Mouse (Mus musculus) lung, postnatal 0 days (tissue): ENCODE measurements at regions not wholly inside any gene's neighbourhood (a gene's known extent, or its start where the extent isn't known, plus 50 kb on each side); places are given as distances from the start of the nearest gene placed in this dataset.

Experiments used
- ATAC-seq: fragments of 200-750 bp; cut with Nextera tagmentation; 2 replicates; pipeline ENCODE4 v1.8.0; 2017; ENCODE audit warnings: moderate library complexity
- DNase-seq: peaks from one replicate; pipeline ENCODE4 v3.0.0-alpha.2; 2016; ENCODE audit warnings: low spot score
- H3K27ac ChIP-seq: fragments of 300-500 bp; sonication (generic); 2 replicates; pipeline ENCODE4 v1.5.1; 2014; ENCODE audit warnings: antibody characterized with exemption, mild to moderate bottlenecking, low read length, mixed read lengths
- H3K27me3 ChIP-seq: fragments of 300-500 bp; sonication (generic); replicated peaks from 2 replicates; pipeline ENCODE4 v1.6.1; 2014; ENCODE audit warnings: low read length, mixed read lengths; ENCODE audit not compliant: insufficient read depth
- H3K36me3 ChIP-seq: fragments of 300-500 bp; sonication (generic); 2 replicates; pipeline ENCODE4 v1.6.1; 2014; ENCODE audit warnings: low read length, mixed read lengths; ENCODE audit not compliant: insufficient read depth
- H3K4me1 ChIP-seq: fragments of 300-500 bp; sonication (generic); 2 replicates; pipeline ENCODE4 v1.6.1; 2014; ENCODE audit warnings: antibody characterized with exemption, low read depth, low read length, mixed read lengths; ENCODE audit not compliant: insufficient read depth
- H3K4me2 ChIP-seq: fragments of 300-500 bp; sonication (generic); replicated peaks from 2 replicates; pipeline ENCODE4 v1.6.1; 2014; ENCODE audit warnings: low read depth, mild to moderate bottlenecking, low read length, moderate library complexity, mixed read lengths
- H3K4me3 ChIP-seq: fragments of 300-500 bp; sonication (generic); 2 replicates; pipeline ENCODE4 v1.5.1; 2014; ENCODE audit warnings: low read depth, low read length
- H3K9ac ChIP-seq: fragments of 300-500 bp; sonication (generic); replicated peaks from 2 replicates; pipeline ENCODE4 v1.6.1; 2014; ENCODE audit warnings: low read depth, mild to moderate bottlenecking
- H3K9me3 ChIP-seq: fragments of 300-500 bp; sonication (generic); 2 replicates; pipeline ENCODE4 v1.6.1; 2016; ENCODE audit warnings: low read length, mixed read lengths
- CTCF ChIP-seq: IDR thresholded peaks from 2 replicates; pipeline ENCODE4 v1.5.1; 2016; ENCODE audit warnings: antibody characterized with exemption, mild to moderate bottlenecking
- EP300 ChIP-seq: IDR thresholded peaks from 2 replicates; pipeline ENCODE4 v1.6.1; 2016; ENCODE audit warnings: antibody characterized with exemption, mild to moderate bottlenecking, control low read depth
- WGBS: fragments of 180-500 bp; shearing (Covaris S2); extraction: QIAGEN DNeasy Blood & Tissue Kit; methylation state at CpG from one replicate; pipeline ENCODE4 v1.1.7; 2014; 5-methylcytosine and 5-hydroxymethylcytosine counted together

DNA sequence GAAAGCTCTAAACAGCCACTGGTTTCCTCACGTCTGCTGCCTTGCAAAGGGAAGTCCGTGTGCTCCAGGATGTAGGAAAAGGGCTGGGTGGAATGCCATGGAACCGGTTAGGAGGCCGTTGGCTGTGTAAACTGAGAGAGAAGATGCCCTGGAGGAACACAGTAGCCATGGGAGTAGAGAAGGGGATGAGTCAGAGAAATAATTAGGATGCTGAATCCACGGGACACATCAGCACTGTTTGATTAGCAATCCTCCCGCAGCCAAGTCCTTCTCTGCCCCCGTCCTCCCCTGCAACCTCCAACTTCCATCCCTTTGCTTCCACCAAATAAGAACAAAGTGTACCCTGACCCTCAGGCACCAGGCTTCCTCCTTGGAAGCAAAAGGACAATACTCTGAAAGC lies 532.4 kb upstream of the Tmpo start:
- H3K9ac ChIP-seq, result no peak overlapping the region
- no peak overlapping the region for H3K4me2 ChIP-seq
- 35% methylated on average over 7 of the region's 7 CpGs for WGBS
- no peaks in the 10 kb centered on the region for H3K4me1 ChIP-seq
- H3K4me3 ChIP-seq, result no peak overlapping the region
- ATAC-seq (no peak), DNase-seq (peak; percentile 7)
- H3K27me3 ChIP-seq, result no peaks in the 10 kb centered on the region
- TF ChIP-seq EP300 (no peak), CTCF (no peak)
- H3K9me3 ChIP-seq, result no peaks in the 10 kb centered on the region
- no peaks in the 10 kb centered on the region for H3K36me3 ChIP-seq
- no peak overlapping the region for H3K27ac ChIP-seq

DNA sequence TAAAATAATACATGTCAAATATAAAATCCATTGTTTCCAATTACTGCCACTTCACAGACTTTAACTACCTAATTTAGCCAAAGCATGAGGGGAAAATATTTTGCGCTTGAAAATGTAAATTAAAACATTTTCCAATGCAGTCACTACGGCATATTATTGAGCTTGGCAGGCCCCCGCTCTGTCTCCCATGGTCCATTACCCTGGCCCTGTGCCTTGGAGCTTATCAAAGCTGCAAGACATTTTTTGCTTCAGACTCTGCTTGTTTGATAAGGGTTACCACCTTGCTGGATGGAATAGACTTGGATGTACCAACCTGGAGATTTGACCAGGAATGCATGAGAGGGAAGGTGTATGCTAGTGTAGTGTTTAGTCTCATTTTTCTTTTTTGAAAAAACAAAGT lies 525.7 kb upstream of the Tmpo start:
- H3K4me3 ChIP-seq, result no peak overlapping the region
- no peaks in the 10 kb centered on the region for H3K36me3 ChIP-seq
- no peak overlapping the region for H3K4me2 ChIP-seq
- no peak for ATAC-seq
- 95% methylated on average over 3 of the region's 3 CpGs for WGBS
- no peak for DNase-seq
- no peaks in the 10 kb centered on the region for H3K9me3 ChIP-seq
- no peak overlapping the region for H3K27ac ChIP-seq
- no peaks in the 10 kb centered on the region for H3K4me1 ChIP-seq
- no peaks in the 10 kb centered on the region for H3K27me3 ChIP-seq
- TF ChIP-seq CTCF (no peak), EP300 (no peak)
- H3K9ac ChIP-seq, result no peak overlapping the region

DNA sequence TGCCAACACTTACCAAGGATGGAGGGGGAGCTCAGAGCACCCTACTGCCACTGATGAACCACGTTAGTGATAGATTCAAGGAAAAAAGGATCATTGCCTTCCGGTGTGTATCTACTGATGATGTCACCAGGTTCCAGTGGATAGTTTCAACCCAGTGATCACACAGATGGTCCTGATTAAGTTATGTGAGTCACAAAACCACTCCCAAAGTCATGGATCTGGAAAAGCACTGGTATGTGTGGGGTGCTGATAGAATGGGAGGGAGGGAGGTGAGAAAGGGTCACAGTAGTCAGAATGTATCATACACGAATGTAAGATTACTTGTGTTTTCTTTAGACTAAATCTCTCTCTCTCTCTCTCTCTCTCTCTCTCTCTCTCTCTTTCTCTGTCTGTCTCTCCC lies 523.6 kb upstream of the Tmpo start:
- 48% methylated on average over 3 of the region's 3 CpGs for WGBS
- no peaks in the 10 kb centered on the region for H3K4me1 ChIP-seq
- H3K36me3 ChIP-seq, result no peaks in the 10 kb centered on the region
- no peaks in the 10 kb centered on the region for H3K9me3 ChIP-seq
- no peak overlapping the region for H3K9ac ChIP-seq
- no peak overlapping the region for H3K4me3 ChIP-seq
- ATAC-seq (no peak), DNase-seq (no peak)
- TF ChIP-seq EP300 (no peak), CTCF (no peak)
- no peak overlapping the region for H3K27ac ChIP-seq
- no peak overlapping the region for H3K4me2 ChIP-seq
- no peaks in the 10 kb centered on the region for H3K27me3 ChIP-seq

DNA sequence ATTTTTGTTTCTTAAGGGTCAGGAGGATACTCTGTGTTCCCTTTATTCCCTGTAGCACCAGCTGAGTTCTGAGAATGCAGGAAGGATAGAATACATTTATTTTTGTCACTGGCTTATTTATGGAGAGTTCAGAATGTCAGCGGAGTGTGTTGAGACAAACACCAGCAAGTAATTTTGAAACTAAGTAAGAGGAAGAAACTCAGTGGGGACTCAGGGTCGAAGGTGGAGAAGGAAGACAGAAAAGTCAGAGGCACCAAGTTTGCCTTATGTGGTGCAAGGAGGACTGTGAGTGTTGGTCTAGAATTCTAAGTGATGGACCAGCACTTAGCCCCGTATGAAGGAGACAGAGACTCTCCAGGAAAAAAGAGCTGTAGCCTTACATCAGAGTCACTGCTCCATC lies 520.7 kb upstream of the Tmpo start:
- Histone ChIP-seq H3K4me2 (no peak overlapping the region), H3K4me3 (no peak overlapping the region), H3K27ac (no peak overlapping the region), H3K4me1 (no peaks in the 10 kb centered on the region), H3K9me3 (no peaks in the 10 kb centered on the region), H3K36me3 (no peaks in the 10 kb centered on the region), H3K27me3 (no peaks in the 10 kb centered on the region), H3K9ac (no peak overlapping the region)
- 68% methylated on average over 3 of the region's 3 CpGs for WGBS
- ATAC-seq (no peak), DNase-seq (no peak)
- TF ChIP-seq CTCF (no peak), EP300 (no peak)

DNA sequence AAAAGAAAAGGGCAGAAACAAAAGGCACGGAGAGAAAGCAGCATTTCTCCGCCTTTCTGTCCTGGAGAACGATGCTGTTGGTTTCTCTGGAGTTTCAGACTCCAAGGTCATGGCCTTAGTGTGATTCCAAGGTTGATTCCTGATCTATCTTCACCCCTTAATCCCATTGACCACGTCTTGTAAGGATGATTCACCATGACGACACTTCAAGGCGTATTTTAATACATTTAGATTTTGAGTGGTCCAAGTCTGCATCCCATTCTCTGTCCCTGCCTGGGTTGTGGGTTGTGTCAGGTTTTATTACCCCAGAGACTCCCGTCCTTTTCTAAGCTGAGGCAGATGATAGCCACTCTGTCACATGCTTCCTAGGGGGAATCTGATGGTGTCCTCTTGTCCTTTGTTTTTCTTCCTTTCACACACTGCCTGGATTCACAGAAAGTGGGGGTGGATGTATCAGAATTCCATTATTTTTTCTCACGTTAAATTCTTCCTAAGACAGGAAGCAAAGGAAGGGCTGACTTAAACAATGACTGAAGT lies 505.0 kb upstream of the Tmpo start:
- no peak overlapping the region for H3K4me2 ChIP-seq
- TF ChIP-seq EP300, result no peak
- no peak for TF ChIP-seq CTCF
- H3K9me3 ChIP-seq, result no peaks in the 10 kb centered on the region
- no peak for DNase-seq
- H3K27me3 ChIP-seq, result no peaks in the 10 kb centered on the region
- no peak for ATAC-seq
- no peak overlapping the region for H3K4me3 ChIP-seq
- WGBS, result 59% methylated on average over 8 of the region's 8 CpGs
- no peak overlapping the region for H3K27ac ChIP-seq
- no peaks in the 10 kb centered on the region for H3K4me1 ChIP-seq
- H3K9ac ChIP-seq, result no peak overlapping the region
- H3K36me3 ChIP-seq, result no peaks in the 10 kb centered on the region

DNA sequence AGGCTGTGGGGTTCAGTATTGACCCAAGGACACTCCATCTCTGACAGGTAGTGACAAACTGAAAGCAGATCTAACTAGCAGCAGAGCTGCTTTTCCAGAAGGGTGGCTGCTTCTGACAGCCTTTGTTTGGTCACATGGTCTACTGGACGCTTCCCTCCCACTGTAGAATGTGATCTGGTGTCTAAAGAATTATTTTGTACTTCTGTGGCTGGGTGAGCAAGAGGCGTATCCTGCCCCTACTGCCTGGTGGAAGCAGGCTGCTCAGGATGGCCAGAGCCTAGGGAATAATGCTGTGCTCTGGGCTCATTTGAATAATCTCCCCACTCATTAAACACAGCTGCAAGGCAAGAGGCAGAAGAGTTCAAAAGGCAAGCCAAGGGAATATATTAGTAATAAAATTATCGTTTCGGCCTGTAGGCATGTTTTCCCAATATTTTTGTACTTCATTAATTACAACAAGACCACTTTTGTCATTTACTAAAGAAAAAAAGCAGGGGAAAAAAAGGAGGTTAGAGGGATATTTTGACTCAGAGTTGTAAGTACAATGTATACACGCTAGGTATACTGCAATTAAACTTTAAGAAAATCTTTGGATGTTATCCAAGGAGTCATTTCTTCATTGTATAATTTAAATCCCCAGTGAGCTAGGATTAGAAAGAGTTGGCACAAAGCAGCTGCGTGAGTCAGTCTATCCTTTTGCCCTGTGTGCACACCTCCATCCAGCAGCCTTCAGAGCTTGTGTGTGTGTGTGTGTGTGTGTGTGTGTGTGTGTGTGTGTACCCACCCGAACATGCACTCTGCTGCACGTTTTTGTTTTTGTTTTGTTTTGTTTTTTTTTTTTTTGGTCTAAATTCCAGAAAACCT lies 504.3 kb upstream of the Tmpo start:
- no peak overlapping the region for H3K9ac ChIP-seq
- H3K27me3 ChIP-seq, result no peaks in the 10 kb centered on the region
- WGBS, result 49% methylated on average over 8 of the region's 8 CpGs
- TF ChIP-seq CTCF (no peak), EP300 (no peak)
- H3K4me1 ChIP-seq, result no peaks in the 10 kb centered on the region
- H3K27ac ChIP-seq, result no peak overlapping the region
- no peak overlapping the region for H3K4me2 ChIP-seq
- DNase-seq, result no peak
- no peaks in the 10 kb centered on the region for H3K36me3 ChIP-seq
- H3K9me3 ChIP-seq, result no peaks in the 10 kb centered on the region
- no peak overlapping the region for H3K4me3 ChIP-seq
- ATAC-seq, result no peak
